Mouse (Mus musculus) small intestine, adult 2 months (tissue): ENCODE measurements at regions not wholly inside any gene's neighbourhood (a gene's known extent, or its start where the extent isn't known, plus 50 kb on each side); places are given as distances from the start of the nearest gene placed in this dataset.

Source experiments
- CTCF ChIP-seq: fragments of 200-500 bp; IDR thresholded peaks from 2 replicates; pipeline ENCODE4 v1.5.1; 2012; ENCODE audit warnings: low read depth, mild to moderate bottlenecking, control low read depth, inconsistent platforms, low read length, moderate library complexity, mixed read lengths; ENCODE audit not compliant: insufficient replicate concordance, insufficient read length; ENCODE audit errors: extremely low read depth
- POLR2A ChIP-seq: fragments of 200-500 bp; IDR thresholded peaks from 2 replicates; pipeline ENCODE4 v1.6.1; 2012; ENCODE audit warnings: low read depth, mild to moderate bottlenecking, control low read depth, inconsistent platforms, low read length, moderate library complexity

GRCm38 (mm10) chr3:133757756-133758420 is 212.9 kb upstream of the Tet2 start:
- no peak for TF ChIP-seq CTCF
- TF ChIP-seq POLR2A: no peak
